Mouse (Mus musculus) 3T3-L1 (cell line): Measurements from ENCODE around the gene Slc16a6.
"Not testable (repeated sequence)": the region's sequence is repeated elsewhere in the genome, so short reads cannot be mapped to it uniquely, and the experiment has no call there.

Source experiments
- DNase-seq: peaks from one replicate; pipeline ENCODE4 v3.0.0-alpha.2; 2015; ENCODE audit warnings: low read depth, low spot score

Slc16a6 gene

GRCm38 (mm10) chr11:109473171-109474085 is at the start of gene Slc16a6, which contains the start of gene Arsg:
TSS of gene Slc16a6 (minus strand) at chr11:109473598.
TSS of gene Arsg (plus strand) at chr11:109473374.
- peak; percentile 44 for DNase-seq

GRCm38 (mm10) chr11:109520958-109521357 is 47.6 kb upstream of the Slc16a6 start:
- DNase-seq, result no peak

GRCm38 (mm10) chr11:109517816-109518215 is 44.4 kb upstream of the Slc16a6 start:
- DNase-seq, result no peak

GRCm38 (mm10) chr11:109517330-109517729 is 43.9 kb upstream of the Slc16a6 start:
- DNase-seq, result no peak

GRCm38 (mm10) chr11:109514064-109514612 is 40.7 kb upstream of the Slc16a6 start:
- no peak for DNase-seq

GRCm38 (mm10) chr11:109512995-109513675 is 39.7 kb upstream of the Slc16a6 start:
- DNase-seq, result no peak

- no peak for DNase-seq
Observed at GRCm38 (mm10) chr11:109507068-109507467, 33.7 kb upstream of the Slc16a6 start.

- DNase-seq, result no peak
Observed at GRCm38 (mm10) chr11:109505823-109506222, 32.4 kb upstream of the Slc16a6 start.

- DNase-seq, result no peak
Observed at GRCm38 (mm10) chr11:109504977-109505376, 31.6 kb upstream of the Slc16a6 start.

GRCm38 (mm10) chr11:109500206-109500605 is 26.8 kb upstream of the Slc16a6 start:
- DNase-seq, result no peak

GRCm38 (mm10) chr11:109497990-109498389 is 24.6 kb upstream of the Slc16a6 start:
- DNase-seq, result no peak

- DNase-seq, result no peak
Observed at GRCm38 (mm10) chr11:109496996-109497714, 23.8 kb upstream of the Slc16a6 start.

GRCm38 (mm10) chr11:109496475-109496993 is 23.1 kb upstream of the Slc16a6 start:
- no peak for DNase-seq

- DNase-seq, result no peak
Observed at GRCm38 (mm10) chr11:109495771-109496474, 22.5 kb upstream of the Slc16a6 start.

GRCm38 (mm10) chr11:109494890-109495770 is 21.7 kb upstream of the Slc16a6 start:
- no peak for DNase-seq

GRCm38 (mm10) chr11:109492847-109493464 is 19.6 kb upstream of the Slc16a6 start:
- not testable (repeated sequence) for DNase-seq

- no peak for DNase-seq
Observed at GRCm38 (mm10) chr11:109491844-109492243, 18.4 kb upstream of the Slc16a6 start.

GRCm38 (mm10) chr11:109489763-109490162 is 16.4 kb upstream of the Slc16a6 start:
- DNase-seq, result no peak

GRCm38 (mm10) chr11:109487991-109488684 is 14.7 kb upstream of the Slc16a6 start:
- no peak for DNase-seq
